Mouse (Mus musculus) liver, postnatal 0 days (tissue): ENCODE data around the gene Kif2c. TPM values are rescaled to one million over a fixed set of nuclear protein-coding genes. Genes with fewer than 3 reads are reported as not detected.

ENCODE experiments used
- ATAC-seq: fragments of 200-750 bp; cut with Nextera tagmentation; 2 replicates; pipeline ENCODE4 v1.8.0; 2017; ENCODE audit warnings: mild to moderate bottlenecking, moderate library complexity
- DNase-seq: peaks from one replicate; pipeline ENCODE4 v3.0.0-alpha.2; 2016
- H3K27ac ChIP-seq: fragments of 300-500 bp; sonication (generic); 2 replicates; pipeline ENCODE4 v1.5.1; 2014; ENCODE audit warnings: antibody characterized with exemption, moderate library complexity, mild to moderate bottlenecking, low read depth
- H3K27me3 ChIP-seq: fragments of 300-500 bp; sonication (generic); 2 replicates; pipeline ENCODE4 v1.6.1; 2014; ENCODE audit warnings: low read length, control low read depth, mixed read lengths; ENCODE audit not compliant: insufficient read depth
- H3K36me3 ChIP-seq: fragments of 300-500 bp; sonication (generic); replicated peaks from 2 replicates; pipeline ENCODE4 v1.6.1; 2014; ENCODE audit warnings: mild to moderate bottlenecking, control low read depth, low read length, moderate library complexity, mixed read lengths; ENCODE audit not compliant: insufficient read depth
- H3K4me1 ChIP-seq: fragments of 300-500 bp; sonication (generic); 2 replicates; pipeline ENCODE4 v1.6.1; 2014; ENCODE audit warnings: antibody characterized with exemption, mild to moderate bottlenecking, control low read depth; ENCODE audit not compliant: insufficient read depth
- H3K4me2 ChIP-seq: fragments of 300-500 bp; sonication (generic); 2 replicates; pipeline ENCODE4 v1.6.1; 2014; ENCODE audit warnings: low read depth, mild to moderate bottlenecking, low read length, moderate library complexity, mixed read lengths
- H3K4me3 ChIP-seq: fragments of 300-500 bp; sonication (generic); 2 replicates; pipeline ENCODE4 v1.5.1; 2014; ENCODE audit warnings: low read depth, low read length
- H3K9ac ChIP-seq: fragments of 300-500 bp; sonication (generic); replicated peaks from 2 replicates; pipeline ENCODE4 v1.6.1; 2014; ENCODE audit warnings: mild to moderate bottlenecking, moderate library complexity
- H3K9me3 ChIP-seq: fragments of 300-500 bp; sonication (generic); 2 replicates; pipeline ENCODE4 v1.6.1; 2016; ENCODE audit warnings: mild to moderate bottlenecking, control low read depth, low read length, mixed read lengths
- CTCF ChIP-seq: sonication (generic); IDR thresholded peaks from 2 replicates; pipeline ENCODE4 v1.5.1; 2016; ENCODE audit warnings: antibody characterized with exemption, low read depth
- EP300 ChIP-seq: IDR thresholded peaks from 2 replicates; pipeline ENCODE4 v1.6.1; 2016; ENCODE audit warnings: antibody characterized with exemption, low read depth, mild to moderate bottlenecking
- WGBS: fragments of 180-500 bp; shearing (Covaris S2); extraction: QIAGEN DNeasy Blood & Tissue Kit; methylation state at CpG from one replicate; pipeline ENCODE4 v1.1.7; 2014; ENCODE audit not compliant: insufficient replicate concordance; 5-methylcytosine and 5-hydroxymethylcytosine counted together
- polyA plus RNA-seq: library from polyadenylated mRNA; unstranded; fragments of >200 nt; fragmentation: Nextera tagmentation; extraction: Ambion mirVana; gene quantifications from 2 replicates; pipeline ENCODE4 v1.2.1, GENCODE M21; 2015

Gene Kif2c
- polyA plus RNA-seq, 1 experiment from 2014 or later, result 11.8 TPM

DNA sequence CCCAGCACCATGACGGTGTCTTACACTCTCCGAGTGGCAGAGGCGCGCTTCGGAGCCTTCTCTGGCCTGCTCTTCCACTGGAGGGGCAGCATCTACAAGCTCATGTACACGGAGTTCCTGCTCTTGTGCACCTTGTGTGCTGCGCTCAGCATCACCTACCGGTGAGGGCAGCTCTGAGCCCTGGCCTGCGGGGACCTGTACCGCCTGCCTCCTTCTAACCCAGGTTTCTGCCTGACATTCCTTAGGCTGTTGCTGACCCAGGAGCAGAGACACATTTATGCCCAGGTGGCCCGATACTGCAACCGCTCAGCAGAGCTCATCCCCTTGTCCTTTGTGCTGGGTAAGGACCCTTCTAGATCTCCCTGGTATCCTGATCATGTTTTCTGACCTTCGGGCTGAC lies 37.2 kb downstream of the Kif2c start:
- Histone ChIP-seq H3K9ac (no peak overlapping the region), H3K27ac (no peak overlapping the region), H3K4me2 (no peak overlapping the region), H3K4me1 (no peaks in the 10 kb centered on the region), H3K9me3 (no peaks in the 10 kb centered on the region), H3K27me3 (no peaks in the 10 kb centered on the region), H3K4me3 (no peak overlapping the region), H3K36me3 (peaks cover under 1% of the 10 kb centered on the region)
- WGBS, result 90% methylated on average over 13 of the region's 13 CpGs
- ATAC-seq (no peak), DNase-seq (no peak)
- no peak for TF ChIP-seq EP300
- TF ChIP-seq CTCF, result no peak

- no peak overlapping the region for H3K9ac ChIP-seq
- H3K4me1 ChIP-seq, result no peaks in the 10 kb centered on the region
- TF ChIP-seq EP300 (no peak), CTCF (no peak)
- ATAC-seq (no peak), DNase-seq (no peak)
- no peaks in the 10 kb centered on the region for H3K36me3 ChIP-seq
- no peak overlapping the region for H3K4me3 ChIP-seq
- WGBS, result 73% methylated on average over 7 of the region's 7 CpGs
- H3K27me3 ChIP-seq, result no peaks in the 10 kb centered on the region
- no peak overlapping the region for H3K4me2 ChIP-seq
- no peak overlapping the region for H3K27ac ChIP-seq
- H3K9me3 ChIP-seq, result no peaks in the 10 kb centered on the region
These were observed 39.4 kb downstream of the Kif2c start for GRCm38 (mm10) chr4:117143023-117143422.

DNA sequence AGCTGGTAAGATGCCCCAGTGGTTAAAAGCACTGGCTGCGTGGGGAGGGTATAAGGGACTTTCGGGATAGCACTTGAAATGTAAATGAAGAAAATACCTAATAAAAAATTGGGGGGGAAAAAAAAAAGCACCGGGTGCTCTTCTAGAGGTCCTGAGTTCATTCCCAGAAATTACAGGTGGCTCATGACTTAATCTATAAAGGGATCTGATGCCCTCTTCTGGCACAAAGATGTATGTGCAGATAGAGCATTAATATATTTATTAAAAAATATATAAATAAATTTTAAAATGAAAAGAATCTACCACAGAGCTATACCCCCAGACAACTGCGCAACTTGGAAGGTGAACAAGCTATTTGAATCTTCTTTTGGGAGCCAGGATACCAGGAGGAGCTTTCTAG lies 41.8 kb downstream of the Kif2c start:
- H3K9me3 ChIP-seq, result no peaks in the 10 kb centered on the region
- no peak overlapping the region for H3K4me2 ChIP-seq
- WGBS, result 43% methylated on average over 4 of the region's 4 CpGs
- no peaks in the 10 kb centered on the region for H3K27me3 ChIP-seq
- no peaks in the 10 kb centered on the region for H3K36me3 ChIP-seq
- DNase-seq (no peak), ATAC-seq (no peak)
- H3K4me3 ChIP-seq, result no peak overlapping the region
- H3K9ac ChIP-seq, result no peak overlapping the region
- no peak overlapping the region for H3K27ac ChIP-seq
- TF ChIP-seq EP300 (no peak), CTCF (peak; percentile 47)
- H3K4me1 ChIP-seq, result peaks cover 6% of the 10 kb centered on the region; the same call in 1 of the 2 replicates

GRCm38 (mm10) chr4:117139217-117139612 lies 43.2 kb downstream of the Kif2c start:
- Histone ChIP-seq H3K9ac (no peak overlapping the region), H3K27ac (0 out of 2 replicates have a peak overlapping the region, but pooled peaks have one; percentile 36), H3K9me3 (no peaks in the 10 kb centered on the region), H3K4me2 (no peak overlapping the region), H3K36me3 (no peaks in the 10 kb centered on the region), H3K4me1 (peaks cover 16% of the 10 kb centered on the region), H3K4me3 (no peak overlapping the region), H3K27me3 (no peaks in the 10 kb centered on the region)
- ATAC-seq, result no peak
- TF ChIP-seq CTCF (peak; percentile 90), EP300 (no peak)
- DNase-seq, result peak; percentile 58
- WGBS, result 5% methylated on average over 2 of the region's 2 CpGs

- ATAC-seq, result no peak
- TF ChIP-seq CTCF (no peak), EP300 (no peak)
- H3K4me3 ChIP-seq, result no peak overlapping the region
- 0 out of 2 replicates have a peak, but pooled peaks cover under 1% of the 10 kb centered on the region for H3K27me3 ChIP-seq
- H3K27ac ChIP-seq, result 0 out of 2 replicates have a peak overlapping the region, but pooled peaks have one; percentile 36
- no peak for DNase-seq
- no peaks in the 10 kb centered on the region for H3K36me3 ChIP-seq
- H3K9me3 ChIP-seq, result no peaks in the 10 kb centered on the region
- 74% methylated on average over 16 of the region's 17 CpGs for WGBS
- H3K4me2 ChIP-seq, result no peak overlapping the region
- peaks cover 17% of the 10 kb centered on the region for H3K4me1 ChIP-seq
- no peak overlapping the region for H3K9ac ChIP-seq
These were observed 43.9 kb downstream of the Kif2c start for GRCm38 (mm10) chr4:117138295-117139216.

DNA sequence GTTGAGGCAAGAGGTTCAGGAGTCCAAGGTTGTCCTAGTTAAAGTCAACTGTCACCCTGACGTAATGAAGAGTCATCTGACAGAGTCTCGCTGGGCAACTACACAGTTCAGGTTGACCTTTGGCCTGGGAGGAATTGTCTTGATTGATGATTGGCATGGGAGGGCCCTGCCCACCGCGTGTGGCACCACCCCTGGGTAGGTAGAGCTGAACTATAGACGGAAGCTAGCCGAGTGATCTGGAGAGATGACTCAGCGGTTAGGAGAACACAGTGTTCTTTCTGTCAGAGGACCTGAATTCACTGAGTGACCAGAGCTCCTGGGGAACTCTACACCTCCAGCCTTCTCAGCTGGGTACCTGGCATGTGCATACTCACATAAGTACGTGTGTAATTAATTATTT lies 46.4 kb downstream of the Kif2c start:
- peak; percentile 78 for DNase-seq
- peak; percentile 88 for ATAC-seq
- Histone ChIP-seq H3K4me3 (no peak overlapping the region), H3K4me2 (peak overlapping the region; percentile 33), H3K9ac (peak overlapping the region; percentile 26), H3K36me3 (peaks cover 6% of the 10 kb centered on the region; the same call in 1 of the 2 replicates), H3K27ac (peak overlapping the region; percentile 85), H3K9me3 (no peaks in the 10 kb centered on the region), H3K4me1 (peaks cover 30% of the 10 kb centered on the region), H3K27me3 (peaks cover 17% of the 10 kb centered on the region)
- WGBS, result 17% methylated on average over 8 of the region's 8 CpGs
- TF ChIP-seq EP300 (peak; percentile 92), CTCF (no peak)
